Mouse (Mus musculus) midbrain, embryonic 12.5 days (tissue): ENCODE measurements around the gene Scyl2. TPM values are rescaled to one million over a fixed set of nuclear protein-coding genes. Genes with fewer than 3 reads are reported as not detected.
"Not testable (repeated sequence)": the region's sequence is repeated elsewhere in the genome, so short reads cannot be mapped to it uniquely, and the experiment has no call there.

Source experiments
- ATAC-seq: fragments of 200-750 bp; cut with Nextera tagmentation; 2 replicates; pipeline ENCODE4 v1.8.0; 2017; ENCODE audit warnings: low read depth, moderate TSS enrichment, moderate library complexity; ENCODE audit not compliant: low FRiP score
- H3K27ac ChIP-seq: fragments of 300-500 bp; sonication (generic); replicated peaks from 2 replicates; pipeline ENCODE4 v1.5.1; 2016; ENCODE audit warnings: mild to moderate bottlenecking
- H3K27me3 ChIP-seq: fragments of 300-500 bp; sonication (generic); 2 replicates; pipeline ENCODE4 v1.6.1; 2016; ENCODE audit warnings: mild to moderate bottlenecking
- H3K36me3 ChIP-seq: fragments of 300-500 bp; sonication (generic); 2 replicates; pipeline ENCODE4 v1.6.1; 2016
- H3K4me1 ChIP-seq: fragments of 300-500 bp; sonication (generic); 2 replicates; pipeline ENCODE4 v1.6.1; 2016
- H3K4me2 ChIP-seq: fragments of 300-500 bp; sonication (generic); replicated peaks from 2 replicates; pipeline ENCODE4 v1.6.1; 2016; ENCODE audit warnings: mild to moderate bottlenecking, moderate library complexity
- H3K4me3 ChIP-seq: fragments of 300-500 bp; sonication (generic); 2 replicates; pipeline ENCODE4 v1.5.1; 2016; ENCODE audit warnings: mild to moderate bottlenecking
- H3K9ac ChIP-seq: fragments of 300-500 bp; sonication (generic); replicated peaks from 2 replicates; pipeline ENCODE4 v1.6.1; 2016; ENCODE audit warnings: mild to moderate bottlenecking, moderate library complexity
- H3K9me3 ChIP-seq: fragments of 300-500 bp; sonication (generic); 2 replicates; pipeline ENCODE4 v1.6.1; 2016; ENCODE audit warnings: mild to moderate bottlenecking
- WGBS: fragments of 180-500 bp; shearing (Covaris S2); methylation state at CpG from one replicate; pipeline ENCODE4 v1.1.7; 2016; 5-methylcytosine and 5-hydroxymethylcytosine counted together
- polyA plus RNA-seq: library from polyadenylated mRNA; unstranded; fragments of >200 nt; fragmentation: Nextera tagmentation; extraction: Ambion mirVana; gene quantifications from 2 replicates; pipeline ENCODE4 v1.2.1, GENCODE M21; 2016

The Scyl2 gene
- polyA plus RNA-seq, 1 experiment from 2014 or later: 13.5 TPM

GRCm38 (mm10) chr10:89676609-89677008 lies 9.5 kb downstream of the Scyl2 start:
- Histone ChIP-seq H3K4me3 (no peak overlapping the region), H3K27me3 (no peaks in the 10 kb centered on the region), H3K27ac (no peak overlapping the region), H3K4me1 (no peaks in the 10 kb centered on the region), H3K4me2 (no peak overlapping the region), H3K9ac (no peak overlapping the region), H3K9me3 (no peaks in the 10 kb centered on the region), H3K36me3 (0 out of 2 replicates have a peak, but pooled peaks cover 5% of the 10 kb centered on the region)
- no peak for ATAC-seq
- 61% methylated on average over 4 of the region's 4 CpGs for whole genome bisulfite sequencing

GRCm38 (mm10) chr10:89670371-89670770 lies 15.7 kb downstream of the Scyl2 start:
- H3K27me3 ChIP-seq, H3K4me1 ChIP-seq, H3K27ac ChIP-seq, ATAC-seq, H3K9ac ChIP-seq, H3K9me3 ChIP-seq, H3K36me3 ChIP-seq, H3K4me3 ChIP-seq, H3K4me2 ChIP-seq: not testable (repeated sequence)
- 92% methylated on average over 5 of the region's 5 CpGs for WGBS

- peaks cover 5% of the 10 kb centered on the region; the same call in 1 of the 2 replicates for H3K36me3 ChIP-seq
- H3K27ac ChIP-seq: no peak overlapping the region
- H3K9me3 ChIP-seq: no peaks in the 10 kb centered on the region
- H3K4me2 ChIP-seq: no peak overlapping the region
- H3K27me3 ChIP-seq: no peaks in the 10 kb centered on the region
- no peak overlapping the region for H3K4me3 ChIP-seq
- no peaks in the 10 kb centered on the region for H3K4me1 ChIP-seq
- 90% methylated on average over 7 of the region's 7 CpGs for WGBS
- H3K9ac ChIP-seq: no peak overlapping the region
- no peak for ATAC-seq
These were observed 18.5 kb downstream of the Scyl2 start for GRCm38 (mm10) chr10:89667571-89667970.

GRCm38 (mm10) chr10:89665679-89666078 lies 20.4 kb downstream of the Scyl2 start:
- Histone ChIP-seq H3K9ac (no peak overlapping the region), H3K4me1 (no peaks in the 10 kb centered on the region), H3K36me3 (peaks cover 16% of the 10 kb centered on the region; the same call in 1 of the 2 replicates), H3K4me3 (no peak overlapping the region), H3K27ac (no peak overlapping the region), H3K9me3 (no peaks in the 10 kb centered on the region), H3K27me3 (no peaks in the 10 kb centered on the region), H3K4me2 (no peak overlapping the region)
- WGBS: 94% methylated on average over 9 of the region's 9 CpGs
- no peak for ATAC-seq

GRCm38 (mm10) chr10:89664977-89665645 lies 21.0 kb downstream of the Scyl2 start:
- Histone ChIP-seq H3K4me1 (no peaks in the 10 kb centered on the region), H3K27me3 (no peaks in the 10 kb centered on the region), H3K27ac (no peak overlapping the region), H3K9me3 (no peaks in the 10 kb centered on the region), H3K4me2 (no peak overlapping the region), H3K36me3 (peaks cover 18% of the 10 kb centered on the region; the same call in 1 of the 2 replicates), H3K4me3 (no peak overlapping the region), H3K9ac (no peak overlapping the region)
- 95% methylated on average over 8 of the region's 8 CpGs for WGBS
- ATAC-seq: no peak

- WGBS: 91% methylated on average over 5 of the region's 5 CpGs
- Histone ChIP-seq H3K27ac (no peak overlapping the region), H3K4me3 (no peak overlapping the region), H3K9me3 (no peaks in the 10 kb centered on the region), H3K4me1 (no peaks in the 10 kb centered on the region), H3K27me3 (no peaks in the 10 kb centered on the region), H3K9ac (no peak overlapping the region), H3K4me2 (no peak overlapping the region), H3K36me3 (peaks cover 59% of the 10 kb centered on the region)
- no peak for ATAC-seq
These were observed 29.7 kb downstream of the Scyl2 start for GRCm38 (mm10) chr10:89656366-89656765.

GRCm38 (mm10) chr10:89652912-89653311 lies 33.2 kb downstream of the Scyl2 start:
- no peak for ATAC-seq

GRCm38 (mm10) chr10:89651691-89652090 lies 34.4 kb downstream of the Scyl2 start:
- WGBS: 87% methylated on average over 1 of the region's 1 CpGs
- peaks cover 56% of the 10 kb centered on the region for H3K36me3 ChIP-seq
- H3K4me3 ChIP-seq: no peak overlapping the region
- no peak for ATAC-seq
- H3K4me2 ChIP-seq: no peak overlapping the region
- no peaks in the 10 kb centered on the region for H3K4me1 ChIP-seq
- no peaks in the 10 kb centered on the region for H3K27me3 ChIP-seq
- H3K9ac ChIP-seq: no peak overlapping the region
- no peaks in the 10 kb centered on the region for H3K9me3 ChIP-seq
- no peak overlapping the region for H3K27ac ChIP-seq

More at GRCm38 (mm10) chr10:89652912-89653311, 33.2 kb downstream of the Scyl2 start:
- Histone ChIP-seq H3K9me3 (no peaks in the 10 kb centered on the region), H3K4me3 (no peak overlapping the region), H3K27ac (no peak overlapping the region), H3K4me1 (no peaks in the 10 kb centered on the region), H3K27me3 (no peaks in the 10 kb centered on the region), H3K4me2 (no peak overlapping the region), H3K9ac (no peak overlapping the region), H3K36me3 (peaks cover 62% of the 10 kb centered on the region)
- 93% methylated on average over 8 of the region's 8 CpGs for WGBS

- WGBS: 95% methylated on average over 9 of the region's 9 CpGs
These were observed 39.2 kb downstream of the Scyl2 start for GRCm38 (mm10) chr10:89646918-89647317.

GRCm38 (mm10) chr10:89637001-89637400 lies 49.1 kb downstream of the Scyl2 start:
- Histone ChIP-seq H3K27me3 (no peaks in the 10 kb centered on the region), H3K4me3 (no peak overlapping the region), H3K4me1 (no peaks in the 10 kb centered on the region), H3K9me3 (no peaks in the 10 kb centered on the region), H3K4me2 (no peak overlapping the region), H3K27ac (no peak overlapping the region), H3K9ac (no peak overlapping the region), H3K36me3 (peaks cover 28% of the 10 kb centered on the region)
- no peak for ATAC-seq
- 93% methylated on average over 3 of the region's 3 CpGs for WGBS

More at GRCm38 (mm10) chr10:89646918-89647317, 39.2 kb downstream of the Scyl2 start:
- peaks cover 62% of the 10 kb centered on the region for H3K36me3 ChIP-seq
- no peak overlapping the region for H3K4me3 ChIP-seq
- no peak overlapping the region for H3K9ac ChIP-seq
- no peaks in the 10 kb centered on the region for H3K9me3 ChIP-seq
- ATAC-seq: no peak
- no peaks in the 10 kb centered on the region for H3K27me3 ChIP-seq
- H3K4me2 ChIP-seq: no peak overlapping the region
- no peaks in the 10 kb centered on the region for H3K4me1 ChIP-seq
- H3K27ac ChIP-seq: no peak overlapping the region

- Histone ChIP-seq H3K27ac (no peak overlapping the region), H3K4me2 (no peak overlapping the region), H3K27me3 (no peaks in the 10 kb centered on the region), H3K9ac (no peak overlapping the region), H3K36me3 (peaks cover 8% of the 10 kb centered on the region), H3K4me3 (no peak overlapping the region), H3K4me1 (no peaks in the 10 kb centered on the region), H3K9me3 (no peaks in the 10 kb centered on the region)
- 91% methylated on average over 5 of the region's 5 CpGs for WGBS
- ATAC-seq: no peak
These were observed 51.1 kb downstream of the Scyl2 start for GRCm38 (mm10) chr10:89635018-89635417.

- H3K4me2 ChIP-seq: no peak overlapping the region
- no peaks in the 10 kb centered on the region for H3K9me3 ChIP-seq
- H3K9ac ChIP-seq: no peak overlapping the region
- H3K4me1 ChIP-seq: no peaks in the 10 kb centered on the region
- peaks cover 7% of the 10 kb centered on the region; the same call in 1 of the 2 replicates for H3K36me3 ChIP-seq
- no peak overlapping the region for H3K4me3 ChIP-seq
- H3K27me3 ChIP-seq: no peaks in the 10 kb centered on the region
- ATAC-seq: no peak
- H3K27ac ChIP-seq: no peak overlapping the region
- WGBS: 89% methylated on average over 7 of the region's 7 CpGs
These were observed 52.2 kb downstream of the Scyl2 start for GRCm38 (mm10) chr10:89633736-89634426.
